Mouse (Mus musculus) testis, adult 2 months (tissue): ENCODE data around the gene Klk5. TPM values are rescaled to one million over a fixed set of nuclear protein-coding genes. Genes with fewer than 3 reads are reported as not detected.

ENCODE experiments used
- H3K27ac ChIP-seq: fragments of 200-500 bp; 2 replicates; pipeline ENCODE4 v1.5.1; 2012; ENCODE audit warnings: low read depth, low read length; ENCODE audit not compliant: control insufficient read depth, insufficient read depth
- H3K27me3 ChIP-seq: fragments of 200-500 bp; 2 replicates; pipeline ENCODE4 v1.6.1; 2012; ENCODE audit warnings: mild to moderate bottlenecking, low read length, moderate library complexity; ENCODE audit not compliant: control insufficient read depth, insufficient read depth
- H3K36me3 ChIP-seq: fragments of 200-500 bp; 2 replicates; pipeline ENCODE4 v1.6.1; 2012; ENCODE audit warnings: mild to moderate bottlenecking, low read length; ENCODE audit not compliant: control insufficient read depth, insufficient read depth
- H3K4me1 ChIP-seq: fragments of 200-500 bp; 2 replicates; pipeline ENCODE4 v1.6.1; 2012; ENCODE audit warnings: low read length; ENCODE audit not compliant: control insufficient read depth, insufficient read depth
- H3K4me3 ChIP-seq: fragments of 200-500 bp; 2 replicates; pipeline ENCODE4 v1.5.1; 2012; ENCODE audit warnings: low read depth, mild to moderate bottlenecking, low read length, moderate library complexity, mixed read lengths; ENCODE audit not compliant: control insufficient read depth
- CTCF ChIP-seq: fragments of 200-500 bp; IDR thresholded peaks from 2 replicates; pipeline ENCODE4 v1.5.1; 2012; ENCODE audit warnings: low read depth, mild to moderate bottlenecking, inconsistent platforms, low read length, moderate library complexity; ENCODE audit not compliant: control insufficient read depth, insufficient read depth, insufficient replicate concordance
- POLR2A ChIP-seq: fragments of 200-500 bp; IDR thresholded peaks from 2 replicates; pipeline ENCODE4 v1.6.1; 2012; ENCODE audit warnings: low read depth, mild to moderate bottlenecking, inconsistent platforms, low read length, moderate library complexity; ENCODE audit not compliant: control insufficient read depth
- polyA plus RNA-seq: library from polyadenylated mRNA; depleted of rRNA; stranded (reverse); fragments of >200 nt; gene quantifications from 2 replicates; pipeline ENCODE4 v1.2.3, GENCODE M21; 2012

Gene Klk5
- polyA plus RNA-seq, 1 experiment = not detected

DNA sequence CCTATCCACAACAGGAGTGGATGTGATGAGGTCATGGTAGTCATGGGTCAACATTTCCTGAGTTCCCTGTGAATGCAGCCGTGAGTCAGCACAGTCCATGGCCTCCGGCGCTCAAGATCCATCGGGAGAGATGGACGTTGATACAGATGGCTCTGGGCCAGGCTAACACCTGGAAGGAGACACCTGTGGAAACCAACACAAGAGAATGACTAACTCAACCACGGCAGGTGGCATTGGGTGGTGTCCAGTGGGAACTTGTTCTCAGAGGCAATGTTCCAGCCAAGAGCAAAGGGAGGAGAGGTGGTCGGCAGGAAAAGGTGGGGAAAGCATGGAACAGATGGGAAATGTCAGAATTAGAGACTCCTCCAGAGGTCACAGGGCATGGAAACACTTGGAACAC is 20.2 kb upstream of the Klk5 start:
- Histone ChIP-seq H3K36me3 (no peaks in the 10 kb centered on the region), H3K4me1 (no peaks in the 10 kb centered on the region), H3K4me3 (no peak overlapping the region), H3K27ac (no peak overlapping the region), H3K27me3 (no peaks in the 10 kb centered on the region)
- TF ChIP-seq POLR2A (no peak), CTCF (no peak)

GRCm38 (mm10) chr7:43824199-43824598 is 17.6 kb upstream of the Klk5 start, which contains the start of gene Klk6:
TSS of gene Klk6 (plus strand) at chr7:43824499.
- TF ChIP-seq CTCF (no peak), POLR2A (no peak)
- Histone ChIP-seq H3K4me3 (no peak within 1 kb of the TSS), H3K27ac (no peak within 1 kb of the TSS), H3K4me1 (no peaks in the 10 kb centered on the region), H3K36me3 (no peaks in the 10 kb centered on the region), H3K27me3 (no peaks in the 10 kb centered on the region)

- no peaks in the 10 kb centered on the region for H3K36me3 ChIP-seq
- no peak overlapping the region for H3K27ac ChIP-seq
- H3K4me3 ChIP-seq = no peak overlapping the region
- no peaks in the 10 kb centered on the region for H3K27me3 ChIP-seq
- TF ChIP-seq CTCF (no peak), POLR2A (no peak)
- H3K4me1 ChIP-seq = no peaks in the 10 kb centered on the region
These were observed 15.7 kb upstream of the Klk5 start for GRCm38 (mm10) chr7:43826056-43826455.

DNA sequence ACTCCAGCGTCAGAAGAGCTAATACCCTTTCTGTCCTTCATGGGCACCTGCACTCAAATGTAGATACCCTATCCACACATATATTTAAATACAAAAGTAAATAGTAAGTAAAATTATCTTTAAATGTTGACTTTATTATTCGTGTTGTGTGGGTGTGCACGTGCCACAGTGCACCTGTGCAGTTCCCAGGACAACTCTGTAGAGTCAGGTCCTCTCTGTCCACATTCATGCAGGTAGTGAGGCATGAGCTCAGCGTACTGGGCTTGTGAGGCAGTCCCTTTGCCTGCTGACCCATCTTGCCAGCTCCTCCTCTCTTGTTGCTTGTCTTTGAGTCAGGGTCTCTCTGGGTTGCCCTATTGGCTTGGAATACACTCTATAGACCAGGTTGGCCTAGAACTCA is 14.1 kb upstream of the Klk5 start:
- Histone ChIP-seq H3K36me3 (no peaks in the 10 kb centered on the region), H3K27ac (no peak overlapping the region), H3K4me1 (no peaks in the 10 kb centered on the region), H3K27me3 (no peaks in the 10 kb centered on the region), H3K4me3 (no peak overlapping the region)
- TF ChIP-seq CTCF (no peak), POLR2A (no peak)

DNA sequence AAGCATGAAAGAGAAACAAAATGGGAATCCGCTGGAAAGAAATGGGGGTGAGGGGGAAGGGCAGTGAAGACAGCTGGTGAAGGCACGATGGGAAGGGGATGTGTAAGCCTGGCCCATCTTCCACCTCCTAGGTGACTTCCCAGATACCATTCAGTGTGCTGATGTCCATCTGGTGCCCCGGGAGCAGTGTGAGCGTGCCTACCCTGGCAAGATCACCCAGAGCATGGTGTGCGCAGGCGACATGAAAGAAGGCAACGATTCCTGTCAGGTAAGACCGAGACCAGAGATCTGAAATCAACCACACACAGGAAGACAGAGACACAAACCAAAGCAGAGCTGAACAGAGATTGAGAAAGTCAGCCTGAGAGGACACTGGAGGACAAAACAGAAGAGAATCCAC is 12.8 kb upstream of the Klk5 start:
- no peak overlapping the region for H3K4me3 ChIP-seq
- TF ChIP-seq CTCF = no peak
- TF ChIP-seq POLR2A = no peak
- no peaks in the 10 kb centered on the region for H3K4me1 ChIP-seq
- no peak overlapping the region for H3K27ac ChIP-seq
- H3K27me3 ChIP-seq = no peaks in the 10 kb centered on the region
- H3K36me3 ChIP-seq = no peaks in the 10 kb centered on the region

GRCm38 (mm10) chr7:43843801-43844200 is 2.0 kb downstream of the Klk5 start:
- H3K27ac ChIP-seq = no peak overlapping the region

DNA sequence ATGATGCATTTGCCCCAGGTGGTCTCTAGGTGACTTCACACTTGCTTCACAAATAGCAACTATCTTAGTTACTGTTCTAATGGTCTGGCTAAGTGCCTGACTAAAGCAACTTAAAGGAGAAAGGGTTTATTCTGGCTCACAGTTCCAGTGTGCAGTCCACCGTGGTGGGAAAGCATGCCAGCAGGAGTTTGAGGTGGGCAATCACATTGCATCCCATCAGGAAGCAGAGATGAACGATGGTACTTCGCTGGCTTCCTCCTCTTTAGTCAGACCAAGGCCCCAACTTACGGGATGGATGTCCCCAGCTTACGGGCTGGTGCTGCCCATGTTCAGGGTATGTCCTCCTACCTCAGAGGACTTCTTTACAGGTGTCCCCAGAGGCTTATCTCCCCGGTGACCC is 9.8 kb downstream of the Klk5 start:
- H3K36me3 ChIP-seq = no peaks in the 10 kb centered on the region
- H3K4me3 ChIP-seq = no peak overlapping the region
- no peak overlapping the region for H3K27ac ChIP-seq
- TF ChIP-seq POLR2A = no peak
- TF ChIP-seq CTCF = no peak
- no peaks in the 10 kb centered on the region for H3K27me3 ChIP-seq
- H3K4me1 ChIP-seq = no peaks in the 10 kb centered on the region

More at GRCm38 (mm10) chr7:43843801-43844200, 2.0 kb downstream of the Klk5 start:
- no peaks in the 10 kb centered on the region for H3K4me1 ChIP-seq
- no peak overlapping the region for H3K4me3 ChIP-seq
- TF ChIP-seq POLR2A (no peak), CTCF (no peak)
- H3K36me3 ChIP-seq = no peaks in the 10 kb centered on the region
- no peaks in the 10 kb centered on the region for H3K27me3 ChIP-seq
